Mouse (Mus musculus): ENCODE results near the gene L3mbtl3.

L3mbtl3 gene

DNA sequence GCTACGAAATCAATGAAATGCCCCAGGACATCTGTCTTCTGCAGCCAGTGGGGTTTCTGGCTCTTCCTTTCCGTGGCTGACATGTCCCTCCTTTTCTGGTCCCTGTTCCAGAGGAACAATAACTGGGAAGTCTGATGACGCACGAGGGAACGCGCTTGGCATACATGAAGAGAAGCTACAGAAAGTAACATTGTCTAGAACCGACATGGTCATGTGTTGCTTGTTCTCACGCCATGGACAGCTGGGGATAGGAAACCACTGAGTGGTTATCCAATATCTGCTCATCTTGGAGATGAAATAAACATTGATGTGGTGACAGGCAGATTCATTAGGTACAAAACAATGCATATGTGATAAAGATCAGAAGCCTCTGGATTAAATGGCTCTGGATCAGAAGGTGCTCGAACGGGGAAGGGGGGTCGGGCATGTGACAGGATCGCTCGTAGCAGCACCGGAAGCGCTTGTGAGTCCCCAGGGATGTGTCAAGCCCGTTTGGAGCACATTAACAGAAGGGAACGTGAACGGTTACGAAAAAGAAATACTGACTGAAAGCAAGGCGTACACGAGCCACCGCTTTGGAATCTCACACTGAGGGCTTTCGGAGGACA, 37.8 kb downstream of the L3mbtl3 start:
- no peak for DNase-seq (ENCODE audit: low spot score)

DNA sequence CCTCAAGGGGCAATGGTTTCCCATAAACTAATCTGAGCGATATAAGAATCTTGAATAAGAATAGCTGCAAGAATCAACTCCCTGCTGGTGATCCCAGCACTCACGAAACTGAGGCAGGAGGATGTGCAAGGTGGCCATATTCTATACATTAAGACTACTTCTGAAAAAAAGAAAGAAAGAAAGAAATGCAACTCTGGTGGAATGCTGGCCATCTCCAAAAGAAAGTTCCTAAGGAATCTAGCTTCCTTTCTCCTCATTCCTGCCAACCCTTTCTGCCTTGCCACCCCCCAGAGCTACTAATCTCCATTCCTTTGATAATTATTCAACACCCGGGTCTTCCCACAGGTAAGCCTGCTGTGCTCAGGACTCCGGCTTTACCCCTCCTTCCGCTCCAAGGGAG, 41.8 kb downstream of the L3mbtl3 start:
- DNase-seq (ENCODE audit: low spot score), result no peak

DNA sequence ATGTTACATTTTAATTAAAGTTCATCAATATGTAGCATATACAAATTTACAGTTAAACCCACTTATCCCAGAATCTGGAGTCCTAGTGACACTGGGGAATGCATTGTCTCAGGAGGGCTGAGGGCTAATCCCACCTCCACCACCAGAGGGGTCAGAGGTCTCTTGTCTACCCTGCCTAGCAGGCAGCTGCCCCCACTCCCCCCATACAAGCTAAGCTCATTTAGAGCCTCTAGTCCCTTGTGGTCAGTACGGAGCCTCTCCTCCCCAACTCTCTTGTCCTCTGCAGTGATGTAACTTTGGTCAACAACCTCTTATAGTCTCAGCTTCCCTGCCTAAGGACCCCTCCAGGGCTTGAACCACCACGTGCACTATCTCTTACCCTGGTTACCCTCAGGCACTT, 43.0 kb downstream of the L3mbtl3 start:
- DNase-seq (ENCODE audit: low spot score), result no peak

DNA sequence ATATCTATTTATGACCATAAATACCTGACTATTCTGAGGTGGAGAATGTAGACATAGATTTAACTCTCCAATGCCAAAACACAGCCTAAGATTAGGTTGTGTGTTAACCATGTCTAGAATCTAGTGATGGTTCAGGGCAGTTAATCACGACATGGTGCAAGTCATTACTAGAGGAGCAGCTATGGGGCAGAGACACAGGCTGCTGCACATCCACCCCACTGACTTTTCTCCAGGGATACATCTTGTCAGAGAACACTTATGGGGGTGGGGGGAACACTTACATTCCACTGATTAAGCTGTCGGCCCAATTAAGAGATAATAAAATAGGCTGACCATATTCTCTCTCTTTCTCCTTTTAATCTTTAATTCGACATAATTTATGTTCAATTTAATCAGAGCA, 46.9 kb downstream of the L3mbtl3 start:
- DNase-seq (ENCODE audit: low spot score), result no peak

DNA sequence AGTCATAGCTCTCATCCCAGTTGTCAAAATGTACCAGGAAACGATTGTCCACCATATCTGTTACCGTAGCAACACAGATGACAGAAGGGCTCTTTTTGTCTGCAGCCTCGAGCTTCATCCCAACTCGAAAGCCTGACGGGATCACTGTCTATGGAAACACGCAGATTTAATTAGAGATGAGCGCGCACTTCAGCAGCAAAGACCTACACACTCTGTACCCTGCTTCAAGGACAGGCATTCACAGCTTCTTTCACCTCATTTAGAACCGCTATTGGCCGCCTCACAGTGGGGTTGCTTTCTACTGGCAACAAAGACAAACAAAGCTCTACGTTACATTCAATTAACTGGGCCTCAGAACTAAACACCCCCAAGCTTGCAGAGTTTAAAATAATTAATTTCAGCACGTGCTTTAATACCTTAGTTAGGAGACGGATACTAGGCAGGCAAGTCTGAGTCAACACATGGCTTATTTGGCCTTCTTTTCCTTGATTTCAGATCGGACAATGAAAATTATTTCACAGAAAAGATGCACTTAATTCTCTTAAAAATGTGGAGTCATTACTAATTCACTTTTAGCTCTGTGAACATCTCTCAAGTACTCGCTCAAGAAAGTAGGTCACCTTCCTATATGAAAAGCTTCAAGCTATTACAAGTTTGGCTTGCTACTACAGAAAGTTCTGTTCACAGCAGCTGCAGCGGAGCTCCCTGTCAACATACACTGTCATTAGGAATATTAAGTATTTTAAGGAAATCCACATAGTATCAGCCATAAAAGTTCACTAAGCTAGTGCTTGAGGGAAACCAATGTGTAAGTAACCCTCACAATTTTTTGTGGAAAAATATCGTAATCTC, 47.9 kb downstream of the L3mbtl3 start:
- no peak for DNase-seq (ENCODE audit: low spot score)

DNA sequence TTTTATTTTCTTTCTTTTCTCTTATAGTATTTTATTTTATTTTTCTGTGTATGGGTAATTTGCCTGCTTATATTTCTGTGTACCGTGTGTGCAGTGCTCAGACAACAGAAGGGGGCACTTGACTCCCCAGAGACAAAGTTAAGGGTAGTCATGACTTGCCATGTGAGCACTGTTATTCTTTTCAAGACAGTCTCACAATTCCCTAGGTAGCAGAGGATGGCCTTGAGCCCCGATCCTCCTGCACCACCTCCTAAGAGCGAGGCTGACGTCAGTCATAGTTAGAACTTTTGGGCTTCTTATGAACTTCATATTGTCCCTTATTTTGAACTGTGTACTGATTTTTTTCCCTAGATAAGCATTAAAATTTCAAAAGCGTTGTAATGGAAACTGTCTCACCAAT, 48.5 kb downstream of the L3mbtl3 start:
- no peak for DNase-seq (ENCODE audit: low spot score)

DNA sequence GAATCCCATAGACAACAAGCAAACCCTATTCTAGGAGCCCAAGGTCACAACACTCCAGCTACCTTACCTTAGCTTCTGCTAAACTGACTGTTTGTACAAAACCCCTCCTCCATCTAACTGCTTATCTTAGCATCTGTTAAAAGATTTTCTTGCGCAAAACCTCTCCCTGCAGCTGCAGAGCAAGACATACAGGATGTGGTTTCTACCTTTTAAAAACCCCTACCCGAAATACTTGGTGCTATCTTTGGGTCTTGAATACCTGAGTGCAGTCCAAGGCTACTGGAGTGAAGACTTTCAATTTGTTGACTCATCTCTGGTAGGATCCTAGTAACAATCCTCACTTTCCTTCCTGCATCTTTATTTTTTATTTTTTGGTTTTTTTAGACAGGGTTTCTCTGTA, 50.5 kb downstream of the L3mbtl3 start:
- no peak for DNase-seq (ENCODE audit: low spot score)

DNA sequence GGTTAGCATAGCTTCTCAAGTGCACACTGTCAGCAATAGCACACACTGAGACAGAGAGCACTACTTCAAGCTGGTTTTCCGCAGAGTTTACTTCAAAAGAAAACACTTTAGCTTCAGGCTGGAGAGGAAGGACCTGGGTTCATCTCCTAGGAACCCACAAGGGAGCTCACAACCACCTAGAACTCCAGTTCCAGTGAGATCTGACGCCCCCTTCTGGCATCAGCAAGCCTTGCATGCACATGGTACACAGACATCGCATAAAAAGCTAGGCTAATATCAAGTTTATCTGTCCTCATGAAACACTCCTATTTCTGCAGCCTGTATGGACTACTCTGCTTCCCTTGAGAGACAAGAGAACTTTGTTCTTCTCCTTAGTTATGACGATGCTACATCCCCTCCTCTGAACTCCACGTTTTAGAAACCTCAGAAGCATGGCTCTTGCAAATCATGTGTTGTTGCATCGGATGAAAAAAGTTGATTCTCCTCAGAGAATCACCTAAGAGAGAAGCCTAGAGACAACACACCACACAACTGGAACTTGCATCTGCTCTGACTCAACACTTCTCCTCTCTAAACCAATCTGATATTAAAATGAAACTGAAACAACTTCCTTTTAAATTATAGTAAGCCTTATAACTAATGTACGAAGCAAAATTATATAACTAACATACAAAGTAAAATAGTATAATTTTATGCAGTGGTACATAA, 53.3 kb downstream of the L3mbtl3 start:
- no peak for DNase-seq (ENCODE audit: low spot score)

DNA sequence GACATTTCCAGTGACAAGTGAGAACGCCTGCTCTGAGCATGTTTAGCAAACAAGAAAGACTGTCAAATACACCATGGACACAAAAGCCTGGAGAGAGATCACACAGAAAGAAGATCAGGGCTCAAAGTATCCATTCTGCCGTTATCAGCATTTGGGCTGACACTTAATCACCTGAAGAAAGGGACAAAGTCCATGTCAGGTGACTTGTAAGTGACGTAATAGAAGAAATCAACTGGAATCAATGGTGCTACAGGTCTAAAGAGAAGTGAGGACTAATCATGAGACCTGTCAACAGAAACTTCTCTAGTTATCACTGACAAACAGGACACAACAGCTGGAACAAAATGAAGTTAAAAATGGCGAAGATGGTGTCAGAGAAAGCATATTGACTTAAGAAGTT, 55.1 kb downstream of the L3mbtl3 start:
- DNase-seq (ENCODE audit: low spot score), result no peak

DNA sequence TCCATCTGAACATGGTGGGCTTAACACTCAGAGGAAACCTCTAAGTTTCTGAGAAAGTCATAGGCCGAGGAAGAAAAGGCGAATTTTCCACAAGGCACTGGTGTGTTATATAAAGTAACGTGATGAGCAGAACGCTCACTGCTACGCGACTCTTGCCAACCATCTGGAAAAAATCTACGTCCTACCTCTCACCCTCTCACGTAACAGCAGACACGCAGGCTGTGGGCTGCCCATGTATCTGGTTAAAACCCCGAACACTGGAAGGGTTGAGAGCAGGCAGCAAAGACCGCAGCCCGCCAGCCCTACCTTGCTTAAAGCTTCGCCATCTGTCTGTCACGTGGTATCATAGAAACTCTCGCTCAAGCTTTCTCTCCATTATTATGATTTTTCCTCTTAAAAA, 61.4 kb downstream of the L3mbtl3 start:
- peak; percentile 19 for DNase-seq (ENCODE audit: low spot score)

DNA sequence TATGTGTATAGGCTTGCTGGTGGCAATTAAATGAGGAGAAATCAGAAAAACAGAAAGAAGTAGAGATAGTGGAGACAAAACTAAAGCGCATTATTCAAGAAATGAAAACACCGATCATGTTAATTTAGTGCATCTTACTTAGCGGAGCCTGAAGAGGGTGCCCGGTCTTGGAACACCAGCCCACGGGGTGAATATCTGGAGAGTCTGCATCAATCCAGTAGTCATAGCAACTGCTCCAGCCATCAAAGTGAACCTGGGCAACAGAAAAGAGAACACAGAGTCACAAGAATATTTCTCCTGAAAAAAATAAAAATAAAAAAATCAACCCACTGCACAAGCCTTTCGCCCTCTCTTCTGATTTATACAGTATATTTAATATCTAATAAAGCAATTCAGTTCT, 72.3 kb downstream of the L3mbtl3 start:
- no peak for DNase-seq (ENCODE audit: low spot score)

DNA sequence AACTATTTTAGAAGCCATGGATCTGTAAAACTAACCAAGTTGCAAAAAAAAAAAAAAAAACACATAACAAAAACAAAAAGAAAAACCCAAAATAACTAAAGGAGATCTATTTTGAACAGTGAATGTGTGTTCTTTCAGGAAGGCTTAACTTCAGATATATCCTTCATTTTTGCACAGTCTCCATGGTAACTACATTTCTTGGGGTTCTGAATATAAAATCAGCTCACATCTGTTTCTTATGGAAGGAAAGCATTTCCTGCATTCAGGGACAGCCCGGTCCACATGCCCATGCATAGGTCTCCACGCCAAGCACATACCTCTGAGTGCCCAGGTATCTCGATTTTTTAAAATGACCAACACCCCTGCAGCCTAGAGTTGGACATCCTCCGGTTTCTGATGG, 73.4 kb downstream of the L3mbtl3 start:
- no peak for DNase-seq (ENCODE audit: low spot score)

DNA sequence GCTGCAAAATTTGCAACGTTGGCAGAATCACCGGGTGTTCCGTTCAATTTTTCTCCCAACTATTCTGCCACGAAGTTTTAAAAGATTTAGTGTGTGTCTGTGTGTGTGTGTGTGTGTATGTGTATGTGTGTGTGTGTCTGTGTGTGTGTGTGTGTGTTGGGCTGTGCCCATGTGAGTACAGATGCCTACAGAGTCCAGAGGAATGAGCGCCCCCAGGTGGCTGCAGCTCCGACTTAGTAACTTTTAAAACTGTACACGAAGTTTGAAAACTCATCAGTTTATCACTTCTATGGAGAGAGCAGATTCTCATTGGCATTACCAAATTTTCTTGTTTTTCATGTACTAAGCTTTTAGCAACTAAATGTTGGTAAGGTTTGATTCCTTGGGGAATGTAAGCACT, 78.1 kb downstream of the L3mbtl3 start:
- DNase-seq (ENCODE audit: low spot score), result no peak

DNA sequence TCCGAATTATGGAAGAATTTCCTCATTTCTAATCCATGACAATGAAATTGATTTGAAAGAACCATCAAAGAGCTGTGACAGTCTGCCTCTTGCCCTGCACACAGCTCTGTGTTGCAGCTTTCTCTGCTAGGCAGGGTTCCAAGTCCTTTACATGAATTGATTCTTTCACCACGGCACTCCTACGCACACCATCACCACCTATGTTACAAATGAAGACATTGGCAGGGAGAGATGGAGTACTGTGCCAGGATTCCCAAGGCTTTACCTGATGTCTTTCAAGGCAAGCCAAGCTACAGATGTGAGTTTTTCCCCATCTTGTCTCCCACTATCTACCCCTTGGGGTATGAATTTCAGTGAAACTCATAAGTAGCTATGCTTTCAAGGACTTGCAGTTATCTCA, 78.6 kb downstream of the L3mbtl3 start:
- DNase-seq (ENCODE audit: low spot score), result peak; percentile 50

DNA sequence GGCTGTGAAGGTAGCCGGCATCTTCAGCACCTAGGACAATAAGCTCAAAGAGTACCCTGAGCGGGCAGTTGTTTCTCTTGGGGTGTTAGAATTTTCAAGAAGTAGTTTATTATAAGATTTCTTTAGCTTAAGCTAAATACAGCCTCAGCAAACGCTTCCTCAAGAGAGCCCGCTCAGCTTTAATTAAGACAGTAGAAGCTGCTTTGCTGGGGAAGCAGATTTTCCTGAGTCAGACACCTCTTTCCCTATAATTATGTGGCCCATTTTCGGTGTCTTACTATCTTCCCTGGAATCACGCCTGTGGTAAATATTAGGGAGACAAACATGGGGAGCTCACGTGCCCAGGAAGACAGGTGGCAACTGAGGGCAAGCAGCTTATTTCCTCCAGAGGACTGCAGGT, 88.6 kb downstream of the L3mbtl3 start:
- no peak for DNase-seq (ENCODE audit: low spot score)

DNA sequence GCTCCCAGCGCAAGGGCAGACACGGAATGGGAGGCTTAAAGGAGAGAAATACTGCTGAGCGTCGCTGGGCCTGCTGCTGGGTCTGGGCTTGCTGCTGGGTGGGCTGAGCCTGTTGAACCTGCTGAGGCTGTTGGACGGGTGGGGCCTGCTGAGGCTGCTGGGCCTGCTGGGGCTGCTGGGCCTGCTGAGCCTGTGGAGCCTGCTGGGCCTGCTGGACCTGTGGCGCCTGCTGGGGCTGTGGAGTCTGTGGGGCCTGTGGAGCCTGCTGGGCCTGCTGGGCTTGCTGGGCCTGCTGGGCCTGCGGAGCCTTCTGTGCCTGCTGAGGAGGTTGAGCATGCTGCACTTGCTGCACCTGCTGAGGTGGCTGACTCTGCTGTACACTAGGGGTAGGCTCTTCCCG, 95.8 kb downstream of the L3mbtl3 start:
- DNase-seq (ENCODE audit: low spot score), result no peak

DNA sequence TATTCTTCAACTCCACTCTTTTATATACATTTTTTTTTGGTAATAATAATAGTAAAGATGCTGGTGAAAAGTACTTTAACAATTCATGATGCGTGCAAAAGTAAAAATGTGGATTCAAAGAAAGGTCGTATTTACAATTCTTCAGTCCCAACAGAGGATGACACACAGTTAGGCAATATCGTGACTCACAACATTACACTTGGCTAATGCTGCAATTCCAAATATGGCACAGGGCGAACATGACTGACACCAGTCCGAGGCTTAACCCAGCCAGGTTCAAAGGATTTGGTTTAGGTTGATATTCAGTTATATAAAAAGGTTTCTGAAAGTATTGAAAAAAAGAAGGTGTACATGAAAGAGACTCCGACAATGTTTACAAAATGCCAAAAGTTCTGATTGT, 100.4 kb downstream of the L3mbtl3 start:
- no peak for DNase-seq (ENCODE audit: low spot score)

DNA sequence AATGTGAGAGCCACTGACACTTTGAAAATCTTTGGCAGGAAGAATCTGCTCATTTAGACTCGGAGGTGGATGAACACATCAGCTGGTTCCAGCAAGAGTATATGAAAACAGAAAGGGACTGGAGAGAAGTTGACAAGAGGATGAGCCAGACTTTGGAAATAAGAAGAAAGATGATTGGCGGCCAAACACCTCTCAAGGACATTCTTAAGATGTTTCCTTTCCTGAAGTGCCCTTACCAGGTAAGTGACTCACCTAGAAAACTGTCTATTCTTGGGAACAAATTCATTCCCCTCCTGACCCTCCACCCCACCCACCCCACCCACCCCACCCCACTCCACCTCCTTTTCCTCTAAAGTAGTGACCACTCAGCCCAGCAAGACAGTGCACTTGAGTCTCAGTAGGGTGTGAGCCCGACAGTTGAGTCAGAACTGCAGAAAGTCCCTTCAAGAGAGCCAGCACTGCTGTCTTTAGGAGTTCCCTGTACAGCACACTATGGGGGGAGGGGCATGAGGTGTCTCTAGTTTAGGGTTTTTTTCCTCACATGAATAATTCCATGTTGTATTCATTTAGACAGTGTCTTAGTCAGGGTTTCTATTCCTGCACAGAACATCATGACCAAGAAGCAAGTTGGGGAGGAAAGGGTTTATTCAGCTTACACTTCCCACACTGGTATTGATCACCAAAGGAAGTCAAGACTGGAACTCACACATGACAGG, 111.9 kb downstream of the L3mbtl3 start:
- no peak for DNase-seq (ENCODE audit: low spot score)

DNA sequence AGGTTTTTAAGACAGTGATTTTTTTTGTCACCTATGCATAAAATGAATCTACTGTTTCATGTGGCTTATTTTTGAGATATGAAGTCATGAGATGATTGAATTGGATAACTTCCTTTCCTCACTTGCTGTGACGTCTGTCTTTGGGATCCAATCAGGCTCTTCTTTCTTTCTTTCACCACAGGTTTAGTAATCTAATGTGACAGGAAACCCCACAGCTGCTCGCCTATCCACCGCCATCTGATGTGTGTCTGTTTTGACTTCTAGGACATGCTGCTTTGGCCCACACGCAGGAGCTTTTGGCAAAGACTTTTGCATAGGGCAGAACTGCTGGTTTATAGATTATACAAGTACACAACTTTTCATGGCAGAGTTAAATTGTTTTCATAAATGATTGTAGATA, 115.9 kb downstream of the L3mbtl3 start:
- no peak for DNase-seq (ENCODE audit: low spot score)

DNA sequence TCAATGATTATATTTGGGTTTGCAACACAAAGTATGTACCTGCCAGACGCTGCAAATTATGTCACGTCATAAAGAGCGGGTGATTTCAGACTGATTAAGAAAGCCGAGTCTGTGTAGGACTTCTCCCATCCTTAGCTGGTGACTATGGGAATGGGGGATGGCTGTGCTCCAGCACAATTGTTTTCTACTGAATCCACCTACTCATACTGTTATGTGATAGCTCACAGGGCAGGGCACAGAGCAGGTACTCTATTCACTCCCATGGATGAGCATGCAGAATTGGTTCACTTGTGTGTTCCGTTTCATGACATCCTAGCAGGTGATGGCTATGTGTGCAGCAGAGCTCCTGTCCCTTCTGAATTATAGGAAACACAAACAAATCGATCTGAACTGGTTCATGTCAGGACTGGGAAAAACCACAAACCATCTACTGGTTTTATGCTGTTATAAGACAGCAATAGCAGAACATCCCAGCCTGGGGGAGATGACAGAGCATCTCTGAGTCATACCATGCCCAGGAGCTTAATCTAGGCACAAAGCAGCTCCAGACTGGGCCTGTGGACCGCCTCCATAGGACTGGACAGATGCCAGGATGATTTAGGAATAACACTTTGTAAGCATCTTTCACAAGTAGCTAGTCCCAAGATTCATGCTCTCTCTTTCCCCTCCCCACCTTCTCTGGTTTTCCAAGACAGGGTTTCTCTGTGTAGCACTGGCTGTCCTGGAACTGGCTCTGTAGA, 126.2 kb downstream of the L3mbtl3 start:
- peak; percentile 35 for DNase-seq (ENCODE audit: low spot score)

DNA sequence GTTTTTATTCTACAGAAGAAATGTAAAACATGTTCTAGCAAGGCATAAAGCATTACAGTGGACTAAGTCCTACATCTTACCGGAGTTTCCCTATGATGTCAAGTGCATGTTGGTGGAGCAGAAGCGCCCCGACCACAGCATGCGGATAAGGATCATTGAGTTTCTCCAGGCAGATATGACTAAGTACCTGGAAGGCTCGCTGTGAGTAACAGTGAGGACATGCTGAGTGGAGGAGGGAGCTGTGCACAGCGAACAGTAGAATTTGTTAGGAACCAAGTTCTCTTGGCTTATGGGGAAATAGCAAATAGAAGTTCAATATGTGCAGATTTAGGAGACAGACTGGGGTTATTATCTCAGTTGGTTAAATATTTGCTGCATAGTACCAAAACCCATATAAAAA, 131.3 kb downstream of the L3mbtl3 start:
- DNase-seq (ENCODE audit: low spot score), result no peak

DNA sequence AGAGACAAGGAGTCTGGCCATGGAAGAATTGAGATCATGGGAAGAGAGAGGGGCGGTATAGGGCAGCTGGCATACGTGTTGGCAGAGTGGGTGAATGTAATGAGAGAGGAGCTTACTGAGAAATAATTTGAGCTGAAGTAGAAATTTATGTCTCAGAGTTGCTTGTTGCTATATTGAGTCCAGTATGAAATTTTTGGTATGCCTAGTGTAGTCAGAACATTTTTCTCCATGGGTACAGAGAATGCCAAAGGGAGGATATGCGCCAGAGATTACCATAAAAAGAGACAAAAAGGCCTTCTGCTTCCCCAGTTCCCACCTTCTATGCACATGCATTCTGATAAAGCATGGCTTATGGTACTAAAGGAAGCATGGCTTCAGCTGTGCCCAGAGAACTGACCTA, 132.6 kb downstream of the L3mbtl3 start:
- DNase-seq (ENCODE audit: low spot score), result no peak

Measured in layer of hippocampus, adult 11-12 months (tissue).